Mouse (Mus musculus) ovary, postnatal 14 days (tissue): ENCODE measurements at regions not wholly inside any gene's neighbourhood (a gene's known extent, or its start where the extent isn't known, plus 50 kb on each side); places are given as distances from the start of the nearest gene placed in this dataset.
"Not testable (repeated sequence)": the region's sequence is repeated elsewhere in the genome, so short reads cannot be mapped to it uniquely, and the experiment has no call there.

ENCODE experiments used
- DNase-seq: peaks from one replicate; pipeline ENCODE4 v3.0.0; 2022; ENCODE audit warnings: low spot score

GRCm38 (mm10) chr13:26457487-26458253 is 312.3 kb downstream of the Hdgfl1 start:
- DNase-seq, result no peak

- no peak for DNase-seq
Measured at GRCm38 (mm10) chr13:26426639-26427038, 343.3 kb downstream of the Hdgfl1 start.

- no peak for DNase-seq
Measured at GRCm38 (mm10) chr13:26424513-26424912, 345.5 kb downstream of the Hdgfl1 start.

- no peak for DNase-seq
Measured at GRCm38 (mm10) chr13:26405757-26406156, 364.2 kb downstream of the Hdgfl1 start.

DNA sequence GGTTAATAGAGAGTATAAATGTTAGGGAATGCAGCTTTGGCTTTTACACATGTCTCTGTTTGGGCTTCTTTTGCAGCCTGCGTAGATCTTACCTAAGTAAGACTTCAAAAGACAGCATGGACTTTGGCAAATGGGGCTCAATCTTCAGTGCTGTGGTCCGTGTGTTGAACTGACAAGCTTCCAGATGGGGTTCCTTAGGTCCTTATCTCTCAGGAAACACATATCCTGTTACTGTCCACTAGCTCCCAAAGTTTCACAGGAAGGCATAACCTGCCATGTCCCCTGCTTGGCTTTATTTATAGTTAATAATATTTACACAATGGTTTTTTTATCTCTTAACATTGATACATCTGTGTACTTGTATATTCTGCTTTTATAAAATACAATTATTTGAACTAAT is 365.3 kb downstream of the Hdgfl1 start:
- no peak for DNase-seq

GRCm38 (mm10) chr13:26387861-26388621 is 381.9 kb downstream of the Hdgfl1 start:
- no peak for DNase-seq

DNA sequence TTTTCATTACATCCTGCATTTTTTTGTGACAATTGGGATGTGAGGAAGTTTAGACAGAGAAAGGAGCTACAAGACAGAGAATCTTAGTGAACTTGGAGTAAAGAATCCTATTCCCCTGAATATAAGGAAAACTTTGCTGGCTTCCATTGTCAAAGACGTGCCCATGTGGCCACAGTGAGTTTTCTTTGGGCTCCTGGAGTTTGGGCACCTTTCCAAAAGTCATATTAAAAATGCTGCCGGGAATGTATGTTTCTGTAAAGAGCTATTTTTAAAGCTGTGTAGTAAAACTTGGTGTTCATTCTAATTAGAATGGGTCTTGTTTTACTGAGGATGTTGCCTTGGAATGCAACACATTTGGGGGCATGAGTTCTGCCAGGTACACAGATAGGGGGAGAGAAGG is 387.3 kb downstream of the Hdgfl1 start:
- no peak for DNase-seq

DNA sequence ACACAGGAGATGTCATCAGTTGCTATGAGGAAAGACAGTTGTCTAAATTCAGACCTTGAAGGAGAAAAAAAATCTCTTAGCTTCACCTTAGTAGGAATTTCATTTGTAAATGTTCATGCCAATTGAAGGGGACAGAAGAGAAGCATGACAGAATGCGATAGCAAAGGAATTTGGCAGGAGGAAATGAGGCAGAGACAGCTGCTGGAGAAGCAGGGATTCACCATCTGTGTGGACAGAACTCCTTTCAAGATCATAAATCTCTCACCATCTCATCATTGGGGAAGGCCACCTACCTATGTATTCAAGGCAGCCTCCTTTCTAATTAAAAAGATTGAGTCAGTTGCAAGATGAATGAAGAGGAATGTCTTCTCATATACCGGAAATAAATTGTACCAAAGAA is 387.8 kb downstream of the Hdgfl1 start:
- no peak for DNase-seq

DNA sequence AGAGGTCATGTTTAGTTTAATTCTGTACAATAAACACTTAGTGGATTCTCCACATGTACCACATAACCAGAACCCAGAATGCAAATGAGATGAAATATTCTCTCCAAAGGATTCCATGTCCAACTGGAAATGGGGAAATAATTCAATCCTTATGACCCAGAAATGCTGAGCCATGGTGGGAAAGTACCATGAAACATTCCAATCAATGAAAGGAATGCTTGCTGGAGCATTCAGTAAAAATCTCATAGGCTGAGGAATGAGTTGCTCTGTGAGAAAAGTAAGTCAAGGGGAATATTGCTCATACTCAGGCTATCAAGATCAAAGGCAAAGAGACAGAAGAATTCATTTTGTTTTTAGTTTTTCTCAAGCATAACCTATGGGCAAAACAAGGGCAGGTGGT is 394.4 kb downstream of the Hdgfl1 start:
- no peak for DNase-seq

GRCm38 (mm10) chr13:26365911-26366310 is 404.1 kb downstream of the Hdgfl1 start:
- DNase-seq, result not testable (repeated sequence)

DNA sequence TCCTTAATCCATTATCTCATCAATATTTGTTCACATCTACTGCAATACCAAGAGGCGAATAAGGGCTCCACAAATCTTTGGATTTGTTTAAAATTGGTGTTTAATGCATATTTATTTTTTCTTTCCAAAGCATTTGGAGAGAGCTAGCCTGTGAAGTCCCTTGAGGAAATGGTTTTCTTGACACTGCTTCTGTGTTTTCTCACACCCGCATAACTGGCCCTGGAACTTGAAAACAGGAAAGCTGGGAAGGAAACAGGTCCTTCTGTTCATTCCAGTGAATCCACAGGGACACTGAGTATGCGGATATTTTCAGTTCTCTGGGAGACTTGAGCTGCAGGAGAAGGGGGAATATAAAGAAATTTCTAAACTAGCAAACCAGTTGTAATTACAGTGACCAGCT is 413.6 kb downstream of the Hdgfl1 start:
- DNase-seq, result no peak

- DNase-seq, result no peak
Measured at GRCm38 (mm10) chr13:26354421-26354820, 415.5 kb downstream of the Hdgfl1 start.

GRCm38 (mm10) chr13:26350510-26350909 is 419.5 kb downstream of the Hdgfl1 start:
- DNase-seq, result no peak

- DNase-seq, result no peak
Measured at GRCm38 (mm10) chr13:26338795-26339194, 431.2 kb downstream of the Hdgfl1 start.

- no peak for DNase-seq
Measured at GRCm38 (mm10) chr13:26325066-26325465, 444.9 kb downstream of the Hdgfl1 start.

DNA sequence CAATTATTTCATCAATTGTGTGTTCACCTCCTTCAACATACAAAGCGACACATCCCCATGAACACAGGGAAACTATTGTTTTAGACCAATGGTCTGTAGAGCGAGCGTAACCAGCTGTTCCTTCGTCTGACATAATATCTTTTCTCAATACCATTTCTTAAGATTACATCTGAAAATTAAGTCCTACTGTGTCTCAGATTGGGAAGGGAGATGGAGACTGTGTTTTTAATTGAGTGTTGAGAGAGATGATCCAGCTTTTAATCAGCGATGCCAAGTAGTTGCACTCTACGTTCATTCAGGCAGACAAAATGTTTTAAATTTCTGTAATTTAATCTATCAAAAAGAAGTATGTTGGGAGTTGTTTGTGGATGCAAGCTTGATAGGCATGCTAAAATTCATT is 445.3 kb downstream of the Hdgfl1 start:
- no peak for DNase-seq

GRCm38 (mm10) chr13:26318557-26318956 is 451.4 kb downstream of the Hdgfl1 start:
- DNase-seq, result no peak

DNA sequence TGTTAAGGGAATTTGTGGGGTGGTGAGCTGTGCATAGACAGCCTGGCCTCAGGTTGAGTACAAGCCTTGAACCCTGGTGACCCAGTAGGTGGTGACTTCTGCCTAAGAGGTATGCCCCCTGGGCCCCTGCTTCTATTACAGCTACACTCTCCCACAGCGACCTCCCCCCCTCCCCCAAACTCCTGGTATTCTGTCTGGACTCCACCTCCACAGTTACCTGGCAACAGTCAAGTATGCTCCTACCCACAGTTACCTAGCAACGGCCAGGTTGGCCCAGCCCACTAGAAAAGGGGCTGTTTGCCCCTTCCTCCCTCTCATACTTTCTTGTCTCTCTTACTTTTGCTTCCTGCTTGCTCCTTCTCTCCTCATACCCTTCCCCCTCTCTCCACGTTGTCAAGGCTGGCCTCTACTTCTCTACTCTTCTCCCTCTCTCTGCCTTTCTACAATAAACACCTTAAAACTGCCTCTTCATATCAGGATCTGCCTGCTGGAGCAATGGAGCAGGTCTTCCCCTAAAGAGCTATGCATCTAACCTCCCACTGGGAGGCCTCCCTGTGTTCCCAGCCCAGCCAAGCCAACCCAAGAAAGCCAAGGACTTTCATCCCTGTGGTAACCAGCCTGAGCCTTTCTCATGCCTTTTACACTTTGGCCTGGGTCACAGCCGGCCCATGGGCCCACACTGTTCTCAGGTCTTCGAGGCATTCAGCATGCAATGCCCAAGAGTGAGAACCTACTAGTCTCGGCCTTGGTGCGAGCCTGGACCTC is 457.5 kb downstream of the Hdgfl1 start:
- no peak for DNase-seq

DNA sequence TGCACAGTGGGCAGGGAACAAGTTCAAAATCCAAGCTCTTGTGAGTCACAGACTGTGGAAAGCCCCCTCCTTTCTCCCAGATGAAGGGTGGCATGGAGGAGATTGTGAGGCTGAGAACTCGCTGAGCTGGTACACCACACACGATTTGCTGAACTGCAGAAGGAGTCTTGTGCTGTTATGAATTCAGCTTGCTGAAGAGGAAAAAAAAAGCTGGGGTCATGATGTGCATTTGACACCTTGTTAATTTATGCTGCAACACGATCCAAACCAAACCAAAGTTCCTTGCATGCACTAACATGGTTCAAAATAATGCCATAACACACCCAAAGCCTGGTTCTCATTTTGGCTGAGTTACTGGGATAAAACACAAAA is 485.9 kb downstream of the Hdgfl1 start:
- no peak for DNase-seq

DNA sequence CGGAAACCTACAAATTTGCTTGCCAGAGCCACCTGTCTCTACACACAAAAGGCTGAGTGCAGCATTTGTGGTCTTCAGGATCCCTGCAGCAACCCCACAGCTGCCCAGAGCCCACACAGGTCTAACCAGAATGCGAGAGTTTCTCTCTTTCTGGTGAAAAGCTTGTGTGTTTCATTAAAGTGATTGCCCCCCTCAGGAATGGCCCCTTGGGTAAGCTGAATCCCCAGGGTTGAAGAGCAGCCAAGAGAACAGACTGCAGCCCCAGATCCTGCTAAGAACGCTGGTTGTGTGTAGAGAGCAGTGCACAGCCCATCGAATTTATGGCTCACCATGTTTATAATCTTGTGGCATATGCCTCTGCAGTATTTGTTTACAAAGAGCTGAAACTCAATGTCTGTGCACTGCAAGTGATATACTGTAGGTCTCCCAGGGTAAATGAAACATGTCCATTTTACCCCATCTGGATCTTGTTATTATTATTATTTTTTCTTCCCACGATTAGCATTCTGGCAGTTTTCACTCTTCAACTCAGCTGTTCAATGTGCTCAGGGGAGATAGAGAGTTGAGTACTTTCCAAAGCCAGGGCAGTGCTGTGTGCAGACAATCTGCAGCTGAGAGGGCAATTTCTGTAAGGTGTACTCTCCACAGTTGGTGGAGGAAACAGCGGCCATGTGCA is 486.4 kb downstream of the Hdgfl1 start:
- no peak for DNase-seq

DNA sequence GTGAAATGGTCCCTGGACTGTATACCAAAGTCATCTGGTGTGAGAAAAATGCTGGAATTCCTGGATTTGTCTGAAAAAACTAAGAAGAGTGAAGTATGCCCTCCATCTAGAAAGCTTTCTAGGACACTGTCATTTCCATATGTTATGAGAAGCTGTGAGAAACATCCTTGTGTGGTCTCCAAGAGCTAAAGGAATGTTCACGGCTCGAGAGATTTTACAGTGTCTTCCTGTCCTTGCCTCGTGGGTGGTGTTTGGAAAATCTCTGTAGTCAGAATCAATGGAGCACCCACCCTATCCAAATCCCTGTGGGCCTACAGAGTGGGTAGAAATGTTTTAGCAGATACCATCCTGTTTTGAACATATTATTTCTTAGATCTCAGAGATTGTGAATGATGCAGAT is 487.7 kb downstream of the Hdgfl1 start:
- DNase-seq, result no peak

- no peak for DNase-seq
Measured at GRCm38 (mm10) chr13:26272850-26273249, 497.1 kb downstream of the Hdgfl1 start.
